Mouse (Mus musculus) CD4-positive, CD25-positive, alpha-beta regulatory T cell, adult 2 months (primary cell): Measurements from ENCODE around the gene Styx.

ENCODE experiments used
- DNase-seq: peaks from one replicate; pipeline ENCODE4 v3.0.0-alpha.2; 2012; ENCODE audit warnings: low read depth, low spot score

Gene Styx

GRCm38 (mm10) chr14:45438931-45439275 is 88.0 kb downstream of the Styx start:
- DNase-seq = no peak

DNA sequence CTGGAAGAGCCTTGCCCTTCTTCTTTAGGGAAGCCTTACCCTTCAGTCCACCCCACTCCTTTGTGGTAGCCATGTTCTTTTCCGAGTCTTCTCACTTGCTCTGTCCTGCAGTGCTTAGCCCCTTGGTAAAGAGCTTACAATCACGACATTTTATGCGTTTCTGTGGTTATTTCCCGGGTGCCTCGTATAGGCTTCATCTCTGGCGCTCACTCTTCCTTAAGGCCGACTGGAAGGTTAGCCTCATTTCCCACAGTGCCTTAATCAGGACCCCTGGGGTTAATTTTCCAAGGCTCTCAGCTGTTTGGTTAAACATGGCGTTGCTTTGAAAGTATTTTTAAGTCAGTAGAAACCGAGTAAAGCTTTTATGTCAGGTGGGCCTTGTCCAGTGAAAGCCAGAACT is 88.5 kb downstream of the Styx start:
- no peak for DNase-seq

- no peak for DNase-seq
Measured at GRCm38 (mm10) chr14:45441291-45441690, 90.4 kb downstream of the Styx start.

DNA sequence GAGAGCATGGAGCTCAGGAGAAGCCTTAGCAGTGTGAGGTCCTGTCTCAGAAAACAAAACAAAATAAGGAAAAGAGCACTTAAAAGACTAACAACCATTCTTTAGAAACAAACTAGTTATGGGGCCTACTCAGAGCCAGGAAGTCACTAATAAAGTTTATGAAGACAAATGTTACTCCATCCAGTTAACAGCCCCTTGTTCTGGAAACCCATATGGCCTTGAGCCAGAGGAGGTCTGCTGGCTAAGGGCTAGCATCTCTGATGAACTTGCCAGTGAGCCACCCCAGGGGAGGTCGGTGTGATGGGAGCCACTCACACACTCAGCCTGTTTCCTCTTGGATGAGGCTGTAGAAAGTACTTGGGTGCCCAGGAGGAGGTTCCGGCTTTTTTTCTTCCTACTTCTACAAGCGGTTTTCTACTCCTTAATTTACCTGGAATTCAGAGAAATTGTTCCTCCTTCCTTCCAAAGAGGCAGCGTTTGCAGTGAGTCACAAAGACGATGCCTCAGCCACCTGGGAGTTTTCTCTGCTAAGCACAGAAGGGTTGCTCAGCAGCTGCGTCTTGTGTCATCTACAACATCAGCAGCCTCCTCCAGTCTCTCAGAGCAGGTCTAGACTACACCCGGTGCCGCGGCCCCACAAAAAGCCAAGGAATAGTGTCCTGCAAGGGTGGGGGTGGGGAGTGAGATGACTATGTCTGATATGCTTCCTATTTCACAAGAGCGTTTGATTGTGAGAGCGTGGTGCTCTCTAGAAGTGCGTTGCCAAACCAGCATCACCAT is 92.1 kb downstream of the Styx start:
- DNase-seq = no peak

- DNase-seq = no peak
Measured at GRCm38 (mm10) chr14:45444870-45445269, 94.0 kb downstream of the Styx start.

- no peak for DNase-seq
Measured at GRCm38 (mm10) chr14:45445445-45445844, 94.6 kb downstream of the Styx start.

DNA sequence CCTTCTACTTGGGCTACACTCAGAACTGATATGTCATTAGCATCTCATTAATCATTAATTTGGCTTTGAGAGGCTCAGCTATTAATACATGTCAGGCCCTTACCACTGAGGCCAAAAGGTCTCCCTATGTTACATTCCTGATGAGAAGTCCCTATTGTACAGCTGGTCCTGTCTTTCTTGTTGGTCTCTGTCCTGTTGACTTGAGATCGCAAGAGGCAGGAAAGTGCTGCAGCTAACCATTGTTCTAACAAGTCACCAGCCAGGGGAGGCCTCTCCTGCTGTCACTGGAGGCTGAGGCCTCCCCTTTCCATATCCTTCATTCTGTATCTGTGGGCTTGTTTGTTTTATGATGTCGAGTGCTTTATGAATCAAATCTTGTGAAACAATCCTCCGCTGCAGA is 95.9 kb downstream of the Styx start:
- DNase-seq = no peak

- no peak for DNase-seq
Measured at GRCm38 (mm10) chr14:45451090-45451489, 100.2 kb downstream of the Styx start.

DNA sequence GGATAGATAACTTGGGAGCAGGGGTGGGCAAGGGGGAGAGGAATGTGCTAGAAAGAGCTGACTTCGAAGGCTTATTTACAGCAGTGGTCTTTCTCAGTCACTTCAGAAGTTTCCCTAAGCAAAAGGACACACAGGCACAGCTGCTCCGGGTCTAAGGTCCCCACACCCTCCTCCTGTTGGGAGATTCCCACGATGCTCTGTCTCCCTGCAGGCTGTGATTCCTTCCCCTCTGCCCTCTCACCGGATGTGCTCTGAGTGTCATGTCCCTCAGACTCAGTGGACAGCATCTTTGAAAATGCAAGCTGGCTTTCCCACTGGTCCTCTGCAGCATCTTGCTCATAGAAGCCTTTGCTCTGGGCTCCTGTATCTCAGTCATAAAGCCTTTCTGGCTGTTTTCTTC is 101.3 kb downstream of the Styx start:
- DNase-seq = no peak

DNA sequence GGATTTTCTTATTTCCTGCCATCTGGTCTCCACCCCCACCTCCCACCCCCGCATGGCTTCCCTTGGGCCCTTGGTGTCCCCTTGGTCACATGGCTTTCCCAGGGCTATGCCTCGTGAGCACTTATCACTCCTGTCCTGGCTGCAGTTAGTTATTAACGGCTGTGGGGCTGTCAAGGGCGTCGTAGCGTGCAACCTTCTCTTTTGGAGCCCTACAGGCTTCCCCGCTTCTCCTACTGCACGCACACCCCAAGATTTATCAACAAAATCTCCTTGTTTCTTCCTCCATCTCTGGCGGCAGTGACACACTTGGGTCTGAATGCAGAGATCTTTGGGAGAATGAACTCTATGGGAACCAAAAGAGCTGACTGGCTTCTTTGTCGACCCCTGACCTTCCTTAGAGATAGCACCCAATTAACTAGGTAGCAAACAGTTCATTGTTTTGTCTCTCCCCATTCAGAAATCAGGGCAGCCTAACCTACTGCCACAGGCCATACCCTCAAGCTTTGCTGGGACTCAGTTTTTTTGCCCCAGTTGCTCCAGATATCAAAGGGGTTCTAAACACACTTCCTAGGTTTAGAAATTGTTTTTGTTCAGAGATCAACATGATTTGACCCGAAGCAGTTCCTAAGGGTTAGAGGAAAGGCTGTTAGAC is 102.1 kb downstream of the Styx start:
- no peak for DNase-seq

DNA sequence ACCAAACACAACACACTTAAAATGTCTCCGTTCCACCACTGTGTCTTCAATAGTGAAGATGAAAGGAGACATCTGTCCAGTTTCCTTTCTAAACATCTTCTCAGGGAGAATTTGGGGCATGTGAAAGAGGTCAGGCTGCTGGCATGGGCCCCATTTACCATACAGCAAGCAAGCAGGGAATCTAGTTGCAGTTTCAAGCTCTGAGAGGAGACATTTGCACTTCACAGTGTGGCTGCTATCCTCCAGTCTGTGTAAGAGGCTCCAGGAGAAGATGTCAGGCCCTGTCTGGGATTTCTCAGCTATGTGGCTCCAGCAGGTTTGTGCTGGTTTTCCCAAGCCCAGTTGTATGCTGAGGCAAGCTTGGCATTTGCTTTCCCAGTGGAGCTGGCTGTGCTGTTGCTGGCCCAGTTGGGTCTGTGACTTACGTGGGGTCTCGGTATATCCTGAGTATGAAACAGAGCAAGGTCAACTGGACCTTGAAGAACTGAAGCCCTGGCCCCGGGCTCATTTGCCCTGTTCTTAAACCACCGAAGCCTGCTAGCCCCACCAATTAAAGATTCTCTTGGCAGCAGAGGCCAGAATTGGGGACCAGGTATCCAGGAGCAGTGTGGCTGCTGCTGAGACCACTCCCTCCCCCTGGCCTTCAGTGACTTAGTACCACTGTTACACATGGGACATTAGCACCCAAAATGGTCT is 102.8 kb downstream of the Styx start:
- no peak for DNase-seq

DNA sequence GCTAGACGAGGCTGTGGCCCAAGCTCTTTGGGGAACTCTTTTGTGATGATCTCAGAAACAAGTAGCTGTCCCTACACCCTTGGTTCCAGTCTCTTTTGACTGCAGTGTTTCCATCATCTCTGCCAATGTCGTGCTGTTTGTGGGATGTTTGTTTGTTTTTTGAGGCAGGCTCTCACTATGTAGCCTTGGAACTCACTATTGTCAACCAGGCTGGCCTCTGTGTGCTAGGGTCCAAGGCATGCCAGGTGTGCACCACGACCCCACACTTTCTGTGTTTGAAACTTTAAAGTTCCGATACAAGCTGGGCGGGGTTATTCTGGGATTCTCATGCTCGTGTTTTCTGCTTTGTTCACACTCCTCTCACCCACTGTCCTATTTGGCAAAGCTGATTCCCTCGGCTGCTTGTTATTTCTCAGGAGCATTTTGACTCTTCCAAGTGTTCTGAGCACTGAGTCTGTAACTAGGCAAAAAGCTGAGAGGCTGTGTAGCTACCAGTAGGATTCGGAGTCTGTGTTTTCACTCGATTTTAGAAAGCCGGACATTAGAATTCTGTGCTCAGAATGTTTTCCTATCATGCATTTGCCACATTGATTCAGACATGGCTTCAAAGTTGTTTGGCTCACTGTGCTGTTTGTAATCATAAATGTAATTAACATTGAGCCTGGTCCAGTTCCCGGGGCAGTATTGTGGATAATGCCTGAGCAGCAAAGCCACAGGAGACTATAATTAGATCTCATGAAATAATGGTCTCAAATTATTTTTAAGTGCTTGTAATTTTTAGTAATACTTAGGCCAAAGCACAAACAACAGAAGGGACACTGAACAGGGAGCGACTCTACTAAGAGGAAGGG is 105.0 kb downstream of the Styx start:
- DNase-seq = no peak

DNA sequence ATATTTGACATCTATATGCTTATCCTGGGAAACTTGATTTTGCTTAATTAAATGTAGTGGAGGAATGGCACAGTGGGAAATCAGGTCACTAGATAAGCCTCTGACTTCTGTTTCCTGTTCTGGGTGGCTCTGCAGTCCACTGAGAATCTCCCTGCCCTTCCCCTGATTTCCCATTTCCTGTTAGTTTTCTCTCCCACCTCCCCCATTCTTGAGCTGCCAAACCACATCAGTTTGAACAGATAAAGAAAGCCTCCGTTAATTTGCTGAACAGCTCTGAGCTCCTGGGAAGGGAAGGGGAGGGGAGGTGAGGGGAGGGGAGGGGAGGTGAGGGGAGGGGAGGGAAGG is 105.6 kb downstream of the Styx start:
- no peak for DNase-seq

GRCm38 (mm10) chr14:45457003-45457402 is 106.1 kb downstream of the Styx start:
- DNase-seq = no peak

GRCm38 (mm10) chr14:45459877-45460276 is 109.0 kb downstream of the Styx start:
- no peak for DNase-seq

- DNase-seq = no peak
Measured at GRCm38 (mm10) chr14:45460491-45460890, 109.6 kb downstream of the Styx start.

DNA sequence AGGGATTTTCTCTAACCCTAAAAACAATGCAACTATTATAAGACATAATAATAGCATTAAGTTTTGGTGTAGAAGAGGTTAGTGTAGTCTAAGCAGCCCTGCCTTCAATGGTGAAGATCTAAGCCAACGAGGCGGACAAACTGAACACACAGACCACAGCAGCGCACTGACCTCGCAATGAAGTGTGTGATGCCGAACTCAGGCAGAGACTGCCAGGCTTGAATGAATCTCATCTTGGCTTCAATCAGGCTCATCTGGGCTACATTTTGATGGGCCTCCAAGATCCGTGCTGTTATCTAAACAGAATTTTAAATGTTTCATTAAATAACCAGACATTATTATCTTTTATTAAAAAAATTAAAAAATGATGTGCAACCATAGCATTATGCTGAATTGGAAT is 111.1 kb downstream of the Styx start:
- DNase-seq = no peak

DNA sequence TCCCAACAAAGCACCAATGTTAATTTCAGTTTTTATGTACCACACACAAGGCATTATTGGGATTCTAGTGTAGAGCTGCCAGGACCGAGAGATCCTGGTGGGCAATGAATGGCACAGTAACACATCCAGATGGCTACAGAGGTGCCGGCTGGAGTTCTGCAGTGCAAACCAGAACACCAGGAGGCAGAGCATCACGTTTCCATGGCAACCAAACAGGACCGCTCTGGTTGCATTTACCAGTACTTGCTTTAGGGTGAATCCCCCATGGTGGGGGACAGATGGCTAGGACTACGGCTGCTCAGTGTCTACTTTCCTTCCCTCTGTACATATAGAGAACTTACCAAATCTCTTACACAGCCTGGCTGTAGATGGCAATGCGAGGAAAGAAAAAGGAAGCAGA is 111.5 kb downstream of the Styx start:
- no peak for DNase-seq

DNA sequence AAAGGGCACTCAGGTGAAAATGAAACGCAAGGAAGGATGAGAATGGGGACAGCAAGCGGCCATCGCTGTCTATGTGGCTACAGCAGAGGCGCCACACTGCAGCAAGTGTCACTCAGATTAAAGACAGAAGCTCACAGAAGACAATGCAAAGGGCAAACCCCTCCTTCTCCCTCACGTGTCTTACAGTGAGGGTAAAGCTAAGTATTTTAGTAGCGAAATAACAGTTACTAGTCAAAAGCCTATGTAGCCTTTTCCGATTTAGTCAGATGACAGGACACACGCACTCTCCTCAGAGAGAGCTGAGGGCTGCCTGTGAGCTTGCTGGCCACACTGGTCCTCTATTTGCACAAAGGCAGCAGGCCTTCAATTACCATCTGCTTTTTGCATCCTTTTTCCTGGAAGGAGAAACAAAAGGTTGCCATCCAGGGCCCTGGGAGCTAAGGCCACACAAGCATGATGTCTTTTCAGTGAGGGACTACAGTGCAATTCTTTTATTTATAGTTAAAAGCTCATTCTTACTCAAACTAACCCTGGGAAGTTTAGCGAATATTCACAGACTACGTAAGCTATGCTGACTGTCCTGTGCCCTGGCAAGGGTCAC is 112.1 kb downstream of the Styx start:
- DNase-seq = no peak

DNA sequence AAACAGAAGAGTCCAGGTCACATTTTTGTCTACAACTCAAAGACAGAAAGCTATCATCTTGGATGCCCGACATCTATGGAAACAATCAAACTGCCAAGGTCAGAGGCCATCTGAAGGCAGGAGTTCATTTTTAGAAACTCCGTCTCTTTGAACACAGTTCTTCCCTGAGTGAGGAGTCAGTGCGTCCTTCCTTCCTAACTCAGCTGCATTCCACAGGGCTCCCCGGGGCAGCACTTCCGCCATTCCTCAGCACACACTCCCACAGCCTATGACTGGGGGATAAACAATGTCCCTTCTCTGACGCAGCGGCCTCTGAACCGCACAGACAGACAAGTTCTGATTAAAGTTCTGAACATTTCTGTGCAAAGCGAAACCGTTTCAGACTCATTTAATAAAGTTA is 112.7 kb downstream of the Styx start:
- DNase-seq = no peak
